Mouse (Mus musculus): ENCODE data around the gene Net1. TPM values are rescaled to one million over a fixed set of nuclear protein-coding genes. Genes with fewer than 3 reads are reported as not detected.
A peak's percentile ranks its signal among the peaks of the same experiment; 100 is the strongest.

The Net1 gene
- polyA plus RNA-seq, 1 experiment from 2014 or later, result 155 TPM

DNA sequence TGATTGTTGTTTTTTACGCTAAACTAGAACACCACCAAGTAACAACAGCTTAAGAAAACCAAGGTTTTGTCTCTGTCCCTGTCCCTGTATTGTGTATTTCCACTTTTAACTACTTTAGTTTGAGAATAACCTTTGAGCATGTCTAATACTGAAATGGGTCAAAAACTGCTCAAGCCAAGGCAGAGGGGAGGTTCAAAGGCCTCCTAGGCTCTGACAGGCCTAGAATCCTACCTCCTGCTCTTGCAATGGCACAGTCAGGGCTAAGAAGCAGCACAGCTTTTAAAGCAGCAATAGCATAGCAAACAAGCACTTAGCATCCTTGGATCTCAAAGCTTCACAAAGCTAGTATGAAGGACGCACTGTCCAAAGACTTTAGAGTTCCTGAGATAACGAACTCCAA, 28.9 kb downstream of the Net1 start:
- H3K9ac ChIP-seq, result no peak overlapping the region
- no peaks in the 10 kb centered on the region for H3K27me3 ChIP-seq
- H3K4me1 ChIP-seq, result peaks cover 16% of the 10 kb centered on the region; the same call in 1 of the 2 replicates
- peak overlapping the region; percentile 13; the same call in 1 of the 2 replicates for H3K4me3 ChIP-seq
- H3K27ac ChIP-seq, result no peak overlapping the region
- ATAC-seq (ENCODE audit: insufficient number of reproducible peaks, insufficient read depth, low FRiP score, low TSS enrichment), result no peak
- 95% methylated on average over 3 of the region's 3 CpGs for WGBS
- peak overlapping the region; percentile 16; the same call in 1 of the 2 replicates for H3K4me2 ChIP-seq (replicated peaks)
- no peaks in the 10 kb centered on the region for H3K9me3 ChIP-seq
- peaks cover 46% of the 10 kb centered on the region for H3K36me3 ChIP-seq

DNA sequence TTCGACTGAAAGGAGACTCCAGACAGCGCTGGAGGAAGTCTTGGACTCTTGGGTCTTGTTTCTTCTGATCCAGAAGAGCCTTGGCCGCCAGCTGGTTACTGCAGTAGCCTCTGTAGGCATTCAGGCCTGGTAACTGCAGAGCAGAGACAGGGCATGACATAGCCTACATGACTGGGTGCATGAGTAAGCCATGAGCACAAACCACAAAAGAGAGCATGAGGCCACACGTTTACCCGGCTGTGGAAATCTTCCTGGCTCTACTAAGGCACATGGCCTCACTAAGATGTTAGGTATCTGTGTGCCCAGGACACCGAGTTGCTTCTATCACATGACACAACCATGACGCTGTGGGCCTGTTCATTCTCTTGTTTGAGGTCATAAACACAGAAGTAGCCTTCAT, 31.4 kb downstream of the Net1 start:
- Histone ChIP-seq H3K27me3 (no peaks in the 10 kb centered on the region), H3K4me2 (replicated peaks) (no peak overlapping the region), H3K27ac (no peak overlapping the region), H3K4me1 (0 out of 2 replicates have a peak, but pooled peaks cover 12% of the 10 kb centered on the region), H3K9ac (no peak overlapping the region), H3K9me3 (no peaks in the 10 kb centered on the region), H3K36me3 (peaks cover 67% of the 10 kb centered on the region), H3K4me3 (no peak overlapping the region)
- no peak for ATAC-seq (ENCODE audit: insufficient number of reproducible peaks, insufficient read depth, low FRiP score, low TSS enrichment)
- 92% methylated on average over 7 of the region's 7 CpGs for WGBS

DNA sequence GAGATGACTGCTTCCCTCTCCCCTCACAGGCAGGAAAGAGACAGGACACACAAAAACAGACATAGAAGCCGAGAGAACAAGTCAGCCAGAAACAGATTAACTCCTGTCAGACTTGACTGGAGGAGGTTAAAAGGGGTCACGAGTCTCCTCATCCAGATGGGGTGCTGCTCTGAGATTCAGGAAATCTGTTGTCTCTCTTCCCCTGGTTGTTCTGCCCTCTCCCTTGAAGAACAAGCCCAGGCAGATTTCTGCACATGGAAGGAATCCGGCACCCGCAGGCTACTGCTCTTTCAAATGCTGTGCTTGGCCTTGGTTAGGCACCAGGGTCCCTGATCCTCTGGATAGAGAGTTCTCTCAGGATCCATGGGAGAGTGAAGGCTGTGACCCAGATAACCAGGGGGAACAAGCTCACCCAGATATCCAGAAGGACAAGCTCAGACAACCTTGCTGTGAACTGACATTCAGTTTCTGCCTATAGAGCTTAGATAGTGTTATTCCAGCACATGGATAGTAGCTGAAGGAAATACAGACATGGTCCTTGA, 40.3 kb downstream of the Net1 start:
- no peaks in the 10 kb centered on the region for H3K9me3 ChIP-seq
- H3K4me2 ChIP-seq (replicated peaks), result no peak overlapping the region
- WGBS, result 44% methylated on average over 4 of the region's 4 CpGs
- H3K27me3 ChIP-seq, result no peaks in the 10 kb centered on the region
- peak; percentile 38 for ATAC-seq (ENCODE audit: insufficient number of reproducible peaks, insufficient read depth, low FRiP score, low TSS enrichment)
- H3K36me3 ChIP-seq, result peaks cover 20% of the 10 kb centered on the region
- no peak overlapping the region for H3K4me3 ChIP-seq
- H3K27ac ChIP-seq, result 0 out of 2 replicates have a peak overlapping the region, but pooled peaks have one; percentile 11
- H3K4me1 ChIP-seq, result no peaks in the 10 kb centered on the region
- no peak overlapping the region for H3K9ac ChIP-seq

DNA sequence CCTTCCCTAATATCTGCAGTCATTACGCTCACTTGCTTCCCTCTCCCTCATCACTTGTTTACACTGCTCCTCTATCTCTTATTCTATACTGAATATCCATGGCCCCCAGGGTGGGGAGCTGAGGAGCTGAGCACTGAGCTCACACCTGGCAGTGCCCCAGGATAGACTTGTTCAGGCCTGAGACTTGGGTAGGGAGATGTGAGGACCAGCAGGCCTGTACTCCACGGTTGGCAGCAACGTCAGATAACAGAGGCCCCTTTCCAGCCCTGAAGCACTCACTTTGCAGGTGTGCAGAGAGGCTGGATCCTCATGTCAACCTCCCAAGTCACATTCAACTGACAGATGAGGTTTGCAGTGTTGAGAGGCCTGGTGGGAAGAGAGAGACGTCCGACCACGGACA, 40.8 kb downstream of the Net1 start:
- H3K4me3 ChIP-seq, result no peak overlapping the region
- H3K4me1 ChIP-seq, result no peaks in the 10 kb centered on the region
- WGBS, result 62% methylated on average over 6 of the region's 6 CpGs
- H3K4me2 ChIP-seq (replicated peaks), result no peak overlapping the region
- no peaks in the 10 kb centered on the region for H3K27me3 ChIP-seq
- H3K36me3 ChIP-seq, result peaks cover 15% of the 10 kb centered on the region
- no peak for ATAC-seq (ENCODE audit: insufficient number of reproducible peaks, insufficient read depth, low FRiP score, low TSS enrichment)
- peak overlapping the region; percentile 11; the same call in 1 of the 2 replicates for H3K27ac ChIP-seq
- H3K9ac ChIP-seq, result no peak overlapping the region
- no peaks in the 10 kb centered on the region for H3K9me3 ChIP-seq

DNA sequence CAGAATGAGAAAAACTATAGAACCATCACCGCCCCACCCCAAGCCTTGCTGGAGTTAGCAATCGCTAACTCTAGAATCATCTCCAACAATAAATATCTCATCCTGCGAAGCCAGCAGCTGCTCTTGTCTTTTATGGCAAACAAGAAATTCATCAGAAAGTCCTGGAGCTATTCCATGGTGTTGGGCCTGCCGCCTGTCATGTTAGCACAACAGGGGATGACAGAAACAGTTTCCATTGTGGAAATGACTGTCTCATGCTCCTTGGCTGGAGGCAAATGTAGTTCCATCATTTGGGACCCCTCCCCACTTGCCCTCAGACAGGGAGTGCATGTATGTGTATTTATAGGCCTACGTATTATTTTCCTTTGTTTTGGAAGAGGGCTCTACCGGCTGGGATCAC, 41.6 kb downstream of the Net1 start:
- no peaks in the 10 kb centered on the region for H3K4me1 ChIP-seq
- H3K27ac ChIP-seq, result no peak overlapping the region
- H3K4me2 ChIP-seq (replicated peaks), result no peak overlapping the region
- H3K9me3 ChIP-seq, result no peaks in the 10 kb centered on the region
- no peak overlapping the region for H3K9ac ChIP-seq
- no peak for ATAC-seq (ENCODE audit: insufficient number of reproducible peaks, insufficient read depth, low FRiP score, low TSS enrichment)
- WGBS, result 76% methylated on average over 6 of the region's 6 CpGs
- peaks cover 8% of the 10 kb centered on the region for H3K36me3 ChIP-seq
- no peaks in the 10 kb centered on the region for H3K27me3 ChIP-seq
- H3K4me3 ChIP-seq, result no peak overlapping the region

DNA sequence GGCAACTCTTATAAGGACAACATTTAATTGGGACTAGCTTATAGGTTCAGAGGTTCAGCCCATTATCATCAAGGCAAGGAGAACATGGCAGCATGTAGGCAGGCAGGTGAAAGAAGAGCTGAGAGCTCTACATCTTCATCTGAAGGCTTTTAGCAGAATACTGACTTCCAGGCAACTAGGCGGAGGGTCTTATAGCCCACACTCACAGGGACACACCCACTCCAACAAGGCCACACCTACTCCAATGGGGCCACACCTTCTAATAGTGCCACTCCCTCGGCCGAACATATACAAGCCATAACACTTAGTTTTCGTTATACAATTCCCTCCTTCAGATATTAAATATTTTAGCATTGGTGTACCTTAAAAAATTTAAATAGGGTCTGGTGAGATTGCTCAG, 45.2 kb downstream of the Net1 start:
- Histone ChIP-seq H3K9me3 (no peaks in the 10 kb centered on the region), H3K4me2 (replicated peaks) (no peak overlapping the region), H3K4me3 (no peak overlapping the region), H3K27me3 (no peaks in the 10 kb centered on the region), H3K9ac (no peak overlapping the region), H3K4me1 (no peaks in the 10 kb centered on the region), H3K36me3 (no peaks in the 10 kb centered on the region), H3K27ac (no peak overlapping the region)
- ATAC-seq (ENCODE audit: insufficient number of reproducible peaks, insufficient read depth, low FRiP score, low TSS enrichment), result no peak
- 96% methylated on average over 4 of the region's 4 CpGs for WGBS

DNA sequence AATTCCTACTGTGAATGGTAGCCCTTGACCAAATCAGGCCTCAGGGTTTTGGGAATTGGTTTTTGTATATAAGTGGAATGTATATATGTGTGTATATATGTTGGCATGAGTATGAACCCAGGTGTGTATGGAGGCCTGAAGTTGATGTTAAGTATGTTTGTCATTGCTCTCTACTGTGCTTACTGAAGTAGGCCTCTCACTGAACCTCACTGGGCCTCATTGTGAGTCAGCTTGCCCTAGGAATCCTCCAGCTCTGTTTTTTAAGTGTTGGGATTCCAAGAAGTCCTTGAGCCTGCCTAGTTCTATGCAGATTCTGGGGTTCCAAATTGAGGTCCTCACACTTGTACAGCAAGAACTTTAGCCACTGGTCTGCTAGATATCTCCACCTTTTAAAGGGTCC, 48.1 kb downstream of the Net1 start:
- no peaks in the 10 kb centered on the region for H3K36me3 ChIP-seq
- H3K27me3 ChIP-seq, result no peaks in the 10 kb centered on the region
- H3K27ac ChIP-seq, result no peak overlapping the region
- no peak overlapping the region for H3K4me2 ChIP-seq (replicated peaks)
- no peak overlapping the region for H3K4me3 ChIP-seq
- no peaks in the 10 kb centered on the region for H3K9me3 ChIP-seq
- H3K4me1 ChIP-seq, result no peaks in the 10 kb centered on the region
- H3K9ac ChIP-seq, result no peak overlapping the region
- no peak for ATAC-seq (ENCODE audit: insufficient number of reproducible peaks, insufficient read depth, low FRiP score, low TSS enrichment)

DNA sequence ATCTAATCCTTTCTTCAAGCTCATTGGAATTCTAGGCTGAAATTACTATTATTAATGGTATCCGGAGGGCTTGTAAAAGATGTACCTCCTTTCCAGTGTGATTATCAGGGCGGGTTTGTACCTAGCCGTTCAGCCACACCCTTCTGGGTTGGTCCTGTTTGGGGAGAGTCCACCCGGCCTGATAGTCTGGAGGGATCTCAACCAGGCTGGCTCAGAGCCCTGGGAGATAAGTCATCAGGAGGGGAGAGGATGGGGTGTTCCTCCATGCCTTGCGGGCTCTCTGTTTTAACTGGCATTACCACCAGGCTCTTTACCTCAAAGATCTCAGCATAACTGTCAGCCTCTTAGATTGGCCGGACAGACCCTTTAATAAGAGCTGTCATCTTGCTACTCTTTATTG, 50.9 kb downstream of the Net1 start:
- H3K4me2 ChIP-seq (replicated peaks), result no peak overlapping the region

DNA sequence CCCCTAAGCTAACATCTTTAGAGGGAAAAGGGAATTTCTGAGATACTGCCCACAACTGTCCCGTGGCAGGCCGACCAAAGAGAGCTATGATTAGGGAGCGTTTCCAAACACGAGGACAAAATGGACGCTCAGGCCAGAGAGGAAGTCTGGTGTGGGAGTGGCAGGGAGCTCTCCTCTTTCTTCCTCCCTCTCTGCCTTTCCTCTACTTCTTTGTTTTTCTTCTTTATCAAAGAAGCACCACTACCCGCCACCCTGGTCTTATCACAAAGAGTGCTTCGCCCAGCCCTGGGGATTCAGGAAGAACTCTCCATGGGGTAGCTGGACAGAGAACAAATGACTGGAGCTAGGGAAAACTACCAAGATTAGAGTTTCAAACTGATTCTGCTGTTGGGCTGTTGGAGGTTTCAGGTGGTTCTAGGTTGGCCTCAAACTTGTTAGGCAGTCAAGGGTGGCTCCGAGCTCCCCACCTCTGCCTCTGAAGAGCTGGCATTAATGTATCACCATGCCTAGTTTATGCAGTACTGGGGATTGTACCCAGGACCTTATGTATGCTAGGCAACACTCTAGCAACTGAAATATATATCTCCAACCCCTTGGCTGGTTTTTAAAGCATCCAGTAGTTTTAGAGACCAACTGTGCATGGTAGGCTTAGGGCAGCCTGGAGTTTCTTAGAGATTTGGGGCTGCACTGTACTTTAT, 51.5 kb downstream of the Net1 start:
- Histone ChIP-seq H3K4me1 (no peaks in the 10 kb centered on the region), H3K27ac (no peak overlapping the region), H3K4me2 (replicated peaks) (no peak overlapping the region), H3K27me3 (no peaks in the 10 kb centered on the region), H3K9ac (no peak overlapping the region), H3K36me3 (no peaks in the 10 kb centered on the region), H3K9me3 (no peaks in the 10 kb centered on the region), H3K4me3 (no peak overlapping the region)
- 91% methylated on average over 8 of the region's 8 CpGs for WGBS
- ATAC-seq (ENCODE audit: insufficient number of reproducible peaks, insufficient read depth, low FRiP score, low TSS enrichment), result no peak

More for the DNA sequence above, 50.9 kb downstream of the Net1 start:
- 77% methylated on average over 6 of the region's 6 CpGs for WGBS
- H3K9me3 ChIP-seq, result no peaks in the 10 kb centered on the region
- H3K4me1 ChIP-seq, result no peaks in the 10 kb centered on the region
- ATAC-seq (ENCODE audit: insufficient number of reproducible peaks, insufficient read depth, low FRiP score, low TSS enrichment), result no peak
- H3K36me3 ChIP-seq, result no peaks in the 10 kb centered on the region
- H3K27ac ChIP-seq, result no peak overlapping the region
- no peak overlapping the region for H3K9ac ChIP-seq
- H3K4me3 ChIP-seq, result no peak overlapping the region
- no peaks in the 10 kb centered on the region for H3K27me3 ChIP-seq

DNA sequence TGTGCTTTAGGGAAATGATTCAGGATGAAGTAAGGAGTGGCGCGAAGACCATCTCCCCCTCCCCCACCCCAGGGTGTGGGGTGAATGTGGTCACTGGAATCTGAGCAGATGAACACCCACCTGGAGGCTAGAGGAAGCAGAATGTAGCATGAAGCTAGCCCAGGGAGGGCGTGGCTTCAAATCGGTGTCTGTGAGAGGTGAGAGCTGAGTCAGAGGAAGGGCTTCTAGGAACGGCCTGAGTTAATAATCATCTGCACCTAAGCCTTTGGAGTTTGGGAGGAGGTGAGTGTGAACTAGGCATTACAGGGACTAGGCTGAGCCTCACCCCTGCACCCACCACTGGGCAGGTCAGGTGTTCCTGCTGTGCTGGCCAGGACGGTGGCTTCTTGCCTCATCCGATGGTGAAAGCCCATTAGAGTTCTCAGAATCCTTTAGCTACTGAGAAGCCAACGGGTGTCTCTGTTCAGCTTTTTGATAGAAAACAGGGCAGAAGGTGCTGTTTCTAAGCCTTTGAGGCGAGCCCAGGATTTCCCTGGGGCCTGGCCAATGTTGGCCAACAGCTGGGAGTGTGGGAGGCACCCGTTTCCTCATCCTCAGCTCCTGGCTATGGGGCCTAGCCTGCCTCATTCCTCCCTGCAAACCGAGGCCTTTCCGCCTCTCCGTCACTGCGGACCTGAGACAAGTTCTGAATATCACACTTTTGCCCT, 52.2 kb downstream of the Net1 start:
- Histone ChIP-seq H3K4me2 (replicated peaks) (no peak overlapping the region), H3K4me1 (no peaks in the 10 kb centered on the region), H3K4me3 (no peak overlapping the region), H3K9ac (no peak overlapping the region), H3K27ac (no peak overlapping the region), H3K9me3 (no peaks in the 10 kb centered on the region), H3K27me3 (no peaks in the 10 kb centered on the region), H3K36me3 (no peaks in the 10 kb centered on the region)
- no peak for ATAC-seq (ENCODE audit: insufficient number of reproducible peaks, insufficient read depth, low FRiP score, low TSS enrichment)
- 87% methylated on average over 14 of the region's 14 CpGs for WGBS

DNA sequence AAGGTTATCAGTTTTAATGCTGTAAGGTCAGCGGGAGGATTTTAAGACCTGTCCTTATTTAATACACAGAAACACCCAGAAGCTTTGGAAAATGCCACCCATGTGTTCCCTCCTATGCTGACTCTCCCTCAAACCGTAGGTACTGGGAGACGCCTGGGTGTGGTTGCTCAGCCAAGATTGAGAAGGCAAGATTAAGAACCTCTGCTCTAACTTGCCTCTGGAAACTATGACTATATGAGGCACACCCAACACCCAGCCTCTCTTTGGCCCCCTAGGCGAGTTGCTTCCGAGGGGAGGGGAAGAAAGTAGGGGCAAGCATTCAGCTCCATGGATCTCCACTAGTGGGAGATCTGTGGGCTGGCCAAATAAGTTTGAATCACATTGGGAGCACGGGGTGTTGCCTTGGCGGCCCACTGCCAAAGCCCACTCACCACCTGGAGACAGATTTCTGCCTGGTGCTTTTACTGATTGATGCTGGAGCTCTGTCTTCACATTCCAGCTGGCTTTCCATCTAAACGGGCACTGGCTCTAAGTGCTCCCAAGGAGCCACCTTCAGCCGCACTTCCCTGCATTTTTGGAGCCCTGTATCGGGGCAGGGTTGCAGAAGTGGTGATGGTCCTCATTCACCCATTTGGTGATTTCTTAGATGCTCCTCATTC, 55.0 kb downstream of the Net1 start:
- Histone ChIP-seq H3K27me3 (no peaks in the 10 kb centered on the region), H3K27ac (no peak overlapping the region), H3K4me3 (no peak overlapping the region), H3K9ac (no peak overlapping the region), H3K4me1 (no peaks in the 10 kb centered on the region), H3K9me3 (no peaks in the 10 kb centered on the region), H3K36me3 (no peaks in the 10 kb centered on the region), H3K4me2 (replicated peaks) (no peak overlapping the region)
- ATAC-seq (ENCODE audit: insufficient number of reproducible peaks, insufficient read depth, low FRiP score, low TSS enrichment), result no peak
- 88% methylated on average over 10 of the region's 10 CpGs for WGBS

DNA sequence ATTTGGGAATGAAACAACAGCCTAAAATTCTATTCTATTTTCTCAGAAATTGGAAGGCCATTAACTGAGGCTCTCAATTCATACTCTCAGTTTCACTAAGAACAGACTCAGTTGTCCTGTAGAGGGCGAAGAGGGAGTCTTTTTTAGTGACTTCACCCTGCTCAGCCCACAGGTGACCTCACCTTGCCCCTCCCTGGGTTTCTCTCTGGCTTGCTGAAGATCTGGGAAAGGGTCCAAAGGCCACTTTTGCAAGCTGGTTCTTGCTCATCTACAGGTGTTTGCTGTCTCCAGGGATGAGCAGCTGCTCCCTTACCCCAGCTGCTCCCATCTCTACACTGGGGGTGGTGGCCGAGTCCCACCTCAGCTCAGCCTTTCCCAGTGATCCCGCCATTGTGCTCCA, 55.7 kb downstream of the Net1 start:
- H3K36me3 ChIP-seq, result no peaks in the 10 kb centered on the region
- no peak overlapping the region for H3K27ac ChIP-seq
- no peaks in the 10 kb centered on the region for H3K27me3 ChIP-seq
- H3K9me3 ChIP-seq, result no peaks in the 10 kb centered on the region
- no peak overlapping the region for H3K4me3 ChIP-seq
- no peak overlapping the region for H3K9ac ChIP-seq
- no peak overlapping the region for H3K4me2 ChIP-seq (replicated peaks)
- no peaks in the 10 kb centered on the region for H3K4me1 ChIP-seq
- no peak for ATAC-seq (ENCODE audit: insufficient number of reproducible peaks, insufficient read depth, low FRiP score, low TSS enrichment)
- WGBS, result 66% methylated on average over 3 of the region's 3 CpGs
